Mouse (Mus musculus) kidney, postnatal 0 days (tissue): ENCODE data around the gene Polm. TPM values are rescaled to one million over a fixed set of nuclear protein-coding genes. Genes with fewer than 3 reads are reported as not detected.

ENCODE experiments used
- ATAC-seq: fragments of 200-750 bp; cut with Nextera tagmentation; replicated peaks from 2 replicates; pipeline ENCODE4 v1.8.0; 2017; ENCODE audit warnings: low read depth, moderate number of reproducible peaks, moderate TSS enrichment, moderate library complexity; ENCODE audit not compliant: low FRiP score
- DNase-seq: peaks from one replicate; pipeline ENCODE4 v3.0.0-alpha.2; 2016; ENCODE audit warnings: low spot score
- H3K27ac ChIP-seq: fragments of 300-500 bp; sonication (generic); 2 replicates; pipeline ENCODE4 v1.5.1; 2014; ENCODE audit warnings: mild to moderate bottlenecking
- H3K27me3 ChIP-seq: fragments of 300-500 bp; sonication (generic); 2 replicates; pipeline ENCODE4 v1.6.1; 2014; ENCODE audit warnings: low read length, mixed read lengths; ENCODE audit not compliant: insufficient read depth
- H3K36me3 ChIP-seq: fragments of 300-500 bp; sonication (generic); 2 replicates; pipeline ENCODE4 v1.6.1; 2014; ENCODE audit warnings: low read length, mixed read lengths; ENCODE audit not compliant: insufficient read depth
- H3K4me1 ChIP-seq: fragments of 300-500 bp; sonication (generic); replicated peaks from 2 replicates; pipeline ENCODE4 v1.6.1; 2014; ENCODE audit warnings: antibody characterized with exemption, low read length, mixed read lengths; ENCODE audit not compliant: insufficient read depth
- H3K4me2 ChIP-seq: fragments of 300-500 bp; sonication (generic); 2 replicates; pipeline ENCODE4 v1.6.1; 2014; ENCODE audit warnings: mild to moderate bottlenecking, low read length, moderate library complexity, mixed read lengths
- H3K4me3 ChIP-seq: fragments of 300-500 bp; sonication (generic); replicated peaks from 2 replicates; pipeline ENCODE4 v1.5.1; 2014; ENCODE audit warnings: low read depth, low read length
- H3K9ac ChIP-seq: fragments of 300-500 bp; sonication (generic); 2 replicates; pipeline ENCODE4 v1.6.1; 2014; ENCODE audit warnings: low read depth, low read length
- H3K9me3 ChIP-seq: fragments of 300-500 bp; sonication (generic); replicated peaks from 2 replicates; pipeline ENCODE4 v1.6.1; 2016; ENCODE audit warnings: low read length, inconsistent platforms, mixed read lengths
- CTCF ChIP-seq: IDR thresholded peaks from 2 replicates; pipeline ENCODE4 v1.5.1; 2016; ENCODE audit warnings: antibody characterized with exemption, low read depth, mild to moderate bottlenecking, moderate library complexity
- WGBS: fragments of 180-500 bp; shearing (Covaris S2); extraction: QIAGEN DNeasy Blood & Tissue Kit; methylation state at CpG from one replicate; pipeline ENCODE4 v1.1.7; 2014; 5-methylcytosine and 5-hydroxymethylcytosine counted together
- polyA plus RNA-seq: library from polyadenylated mRNA; unstranded; fragments of >200 nt; fragmentation: Nextera tagmentation; extraction: Ambion mirVana; gene quantifications from 2 replicates; pipeline ENCODE4 v1.2.1, GENCODE M21; 2015

Polm gene
- polyA plus RNA-seq, 1 experiment from 2014 or later: 8.7 TPM

DNA sequence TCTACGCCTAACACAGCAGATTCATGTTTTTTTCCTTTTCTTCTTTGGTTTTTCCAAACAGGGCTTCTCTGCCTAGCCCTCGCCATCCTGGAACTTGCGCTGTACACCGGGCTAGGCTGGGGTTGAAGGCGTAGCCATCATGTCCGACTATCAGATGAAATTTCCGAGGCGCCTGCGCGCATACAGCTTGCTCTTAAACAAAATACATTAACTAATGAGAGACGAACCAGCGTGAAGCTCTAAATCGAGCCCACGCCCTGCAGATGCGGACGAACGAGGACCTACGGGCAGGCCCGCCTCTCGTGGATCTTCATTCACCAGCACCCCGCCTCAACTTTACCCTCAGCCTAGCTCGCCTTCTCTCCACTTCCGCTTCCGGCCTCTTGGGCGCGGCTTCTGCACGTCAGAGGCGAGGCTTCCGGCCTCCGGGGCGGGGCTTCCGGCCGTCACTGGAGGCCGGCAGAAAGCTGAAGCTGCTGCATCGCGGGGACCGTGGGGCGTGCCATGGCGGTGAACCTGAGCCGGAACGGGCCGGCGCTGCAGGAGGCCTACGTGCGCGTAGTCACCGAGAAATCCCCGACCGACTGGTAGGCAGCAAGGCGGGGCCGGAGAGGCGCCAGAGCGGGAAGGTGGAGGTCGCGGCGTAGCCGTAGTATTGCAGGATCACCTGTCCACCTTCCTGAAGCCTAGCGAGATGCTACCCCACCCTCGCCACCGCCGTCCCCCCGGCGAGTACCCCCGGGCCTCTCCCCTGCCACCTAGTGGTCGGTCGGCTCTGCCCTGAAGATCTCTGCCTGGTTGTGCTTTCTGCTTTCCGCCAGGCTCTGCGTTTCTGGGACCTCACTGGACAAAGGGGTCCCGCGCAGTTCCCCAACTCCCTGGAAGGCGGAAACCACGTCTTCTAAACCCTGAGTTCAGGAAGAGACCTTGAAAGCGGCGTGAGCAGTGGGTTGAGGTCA is 49.5 kb downstream of the Polm start, which contains the start of gene Dbnl:
TSS of gene Dbnl (plus strand) at position 433 of the 959 bp plus-strand sequence.
- TF ChIP-seq CTCF: peak; percentile 84
- Histone ChIP-seq H3K36me3 (peaks cover 13% of the 10 kb centered on the region), H3K4me2 (peak within 1 kb of the TSS; percentile 93), H3K27me3 (no peaks in the 10 kb centered on the region), H3K27ac (peak within 1 kb of the TSS; percentile 90), H3K4me1 (peaks cover 15% of the 10 kb centered on the region; the same call in 1 of the 2 replicates), H3K9ac (peak within 1 kb of the TSS; percentile 72), H3K9me3 (no peaks in the 10 kb centered on the region), H3K4me3 (peak within 1 kb of the TSS; percentile 61)
- DNase-seq: peak; percentile 97
- under 1% methylated on average over 68 of the region's 74 CpGs for WGBS
- peak; percentile 95 for ATAC-seq

DNA sequence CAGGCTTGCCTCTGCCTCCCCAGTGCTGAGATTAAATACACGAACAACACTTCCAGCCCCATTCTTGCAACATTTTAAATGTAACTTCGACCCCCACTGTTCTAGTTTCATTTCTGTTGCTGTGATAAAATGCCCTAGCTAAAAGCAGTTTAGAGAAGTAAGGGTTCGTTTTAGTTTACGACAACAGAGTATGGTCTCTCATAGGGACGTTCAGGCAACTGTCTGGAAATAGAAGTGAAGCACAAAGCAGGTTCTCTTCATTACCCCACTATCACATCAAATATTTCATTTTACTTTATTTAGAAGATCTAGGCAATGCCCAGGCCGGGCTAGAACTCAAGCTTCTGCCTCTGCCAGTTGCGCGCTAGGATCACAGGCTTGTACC is 50.2 kb downstream of the Polm start:
- peak overlapping the region; percentile 90 for H3K27ac ChIP-seq
- H3K4me2 ChIP-seq: peak overlapping the region; percentile 93
- H3K9me3 ChIP-seq: no peaks in the 10 kb centered on the region
- no peak for DNase-seq
- peak overlapping the region; percentile 61 for H3K4me3 ChIP-seq
- no peak for ATAC-seq
- H3K36me3 ChIP-seq: peaks cover 10% of the 10 kb centered on the region; the same call in 1 of the 2 replicates
- WGBS: 32% methylated on average over 8 of the region's 8 CpGs
- no peaks in the 10 kb centered on the region for H3K27me3 ChIP-seq
- peaks cover 15% of the 10 kb centered on the region; the same call in 1 of the 2 replicates for H3K4me1 ChIP-seq
- H3K9ac ChIP-seq: peak overlapping the region; percentile 72
- TF ChIP-seq CTCF: no peak

DNA sequence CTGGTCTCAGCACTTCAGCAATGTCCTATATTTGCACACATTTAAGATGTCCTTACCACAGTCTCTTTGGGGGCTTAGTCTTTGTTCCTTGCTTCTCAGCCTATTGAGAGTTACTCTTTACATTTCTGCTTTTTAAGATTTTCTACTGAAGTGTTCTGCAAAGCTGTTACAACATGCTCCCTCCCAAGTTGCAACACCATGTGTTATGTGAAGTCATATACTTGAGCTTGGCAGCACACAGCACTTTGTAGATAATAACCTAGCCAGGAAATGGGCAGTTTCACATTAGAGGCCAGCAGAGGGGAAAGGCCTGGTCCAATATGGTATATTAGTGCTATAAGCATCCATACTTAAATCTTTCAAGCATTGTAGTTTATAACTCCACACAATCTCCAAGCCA is 52.1 kb downstream of the Polm start:
- H3K4me2 ChIP-seq: no peak overlapping the region
- no peak for TF ChIP-seq CTCF
- ATAC-seq (no peak), DNase-seq (no peak)
- H3K36me3 ChIP-seq: peaks cover 6% of the 10 kb centered on the region; the same call in 1 of the 2 replicates
- H3K4me3 ChIP-seq: no peak overlapping the region
- H3K9ac ChIP-seq: no peak overlapping the region
- no peaks in the 10 kb centered on the region for H3K27me3 ChIP-seq
- no peak overlapping the region for H3K27ac ChIP-seq
- no peaks in the 10 kb centered on the region for H3K9me3 ChIP-seq
- peaks cover 15% of the 10 kb centered on the region; the same call in 1 of the 2 replicates for H3K4me1 ChIP-seq

DNA sequence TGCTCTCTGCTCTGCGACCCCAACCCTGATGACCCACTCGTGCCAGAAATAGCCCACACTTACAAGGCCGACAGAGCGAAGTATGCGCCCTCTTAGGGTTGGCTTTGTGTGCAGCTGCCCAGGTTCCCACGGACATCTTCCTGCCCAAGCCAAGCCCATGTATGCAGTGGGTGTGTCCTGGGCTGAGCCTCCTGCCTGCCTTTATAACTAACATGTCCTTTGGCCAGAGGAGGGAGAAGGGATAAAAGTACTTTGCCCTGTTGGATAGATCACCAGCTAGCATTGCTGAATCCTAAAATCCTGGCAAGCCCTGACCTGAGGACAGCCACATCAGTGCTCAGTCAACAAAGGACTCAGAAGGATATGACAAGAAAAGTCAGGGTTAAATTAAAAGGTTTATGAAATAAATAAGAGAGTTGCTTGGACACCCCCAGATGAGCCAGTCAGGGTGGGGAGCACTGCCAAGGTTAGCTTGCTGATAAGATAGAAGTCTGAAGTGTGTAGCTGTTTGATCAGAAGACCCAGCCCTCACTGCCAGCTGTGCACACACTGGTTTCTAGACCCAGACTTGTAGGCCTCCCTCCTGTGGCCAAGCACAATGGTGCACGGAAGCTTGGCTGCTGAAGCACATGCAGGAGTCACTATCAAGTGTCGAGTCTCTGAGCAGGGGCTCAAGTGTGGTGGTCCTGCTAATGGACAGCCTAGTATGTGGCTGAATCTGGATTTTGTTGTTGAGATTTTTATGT is 55.4 kb downstream of the Polm start:
- ATAC-seq (0 out of 2 replicates have a peak, but pooled peaks have one; percentile 18), DNase-seq (no peak)
- Histone ChIP-seq H3K9ac (no peak overlapping the region), H3K4me1 (0 out of 2 replicates have a peak, but pooled peaks cover 4% of the 10 kb centered on the region), H3K27me3 (no peaks in the 10 kb centered on the region), H3K27ac (no peak overlapping the region), H3K36me3 (peaks cover 6% of the 10 kb centered on the region; the same call in 1 of the 2 replicates), H3K9me3 (no peaks in the 10 kb centered on the region), H3K4me3 (no peak overlapping the region), H3K4me2 (no peak overlapping the region)
- TF ChIP-seq CTCF: peak; percentile 54
- 74% methylated on average over 8 of the region's 8 CpGs for WGBS

DNA sequence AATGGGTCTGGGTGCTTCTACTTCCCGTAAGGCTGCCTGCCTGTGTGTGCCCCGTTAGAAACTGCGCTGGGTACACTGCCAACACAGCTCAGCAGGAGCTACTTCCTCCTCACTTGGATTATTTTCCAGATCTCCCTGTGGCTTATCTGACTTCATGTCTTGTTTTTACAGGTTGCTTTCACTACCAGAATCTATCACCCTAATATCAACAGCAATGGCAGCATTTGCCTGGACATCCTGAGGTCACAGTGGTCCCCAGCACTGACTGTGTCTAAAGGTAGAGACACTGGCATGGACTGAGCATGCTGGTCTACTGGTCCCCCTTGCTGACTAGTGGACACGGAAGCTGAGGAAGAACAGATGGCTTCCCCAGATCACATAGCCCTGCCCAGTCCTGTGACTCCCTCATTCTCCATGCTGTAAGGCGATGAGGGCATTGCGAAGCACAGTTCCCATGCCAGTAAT is 57.7 kb downstream of the Polm start:
- TF ChIP-seq CTCF: no peak
- Histone ChIP-seq H3K36me3 (peaks cover 6% of the 10 kb centered on the region; the same call in 1 of the 2 replicates), H3K27ac (no peak overlapping the region), H3K9ac (no peak overlapping the region), H3K4me3 (no peak overlapping the region), H3K9me3 (no peaks in the 10 kb centered on the region), H3K4me2 (no peak overlapping the region), H3K27me3 (no peaks in the 10 kb centered on the region), H3K4me1 (no peaks in the 10 kb centered on the region)
- no peak for DNase-seq
- 90% methylated on average over 6 of the region's 6 CpGs for WGBS
- ATAC-seq: no peak

DNA sequence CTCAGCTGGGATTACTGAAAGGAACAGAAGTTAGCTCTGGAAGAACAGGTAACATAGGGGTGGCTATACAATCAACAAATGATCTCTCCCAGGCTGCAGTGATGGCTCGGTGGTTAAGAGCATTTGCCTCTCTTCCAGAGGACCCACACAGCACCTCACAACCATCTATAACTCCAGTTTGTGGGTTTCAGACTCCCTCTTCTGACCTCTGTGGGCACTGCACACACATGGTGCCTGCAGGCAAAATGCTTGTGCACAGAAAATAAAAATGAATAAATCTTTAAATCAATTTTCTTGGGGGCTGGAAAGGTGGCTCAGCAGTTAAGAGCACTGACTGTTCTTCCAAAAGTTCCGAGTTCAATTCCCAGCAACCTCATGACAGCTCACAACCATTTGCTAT is 59.3 kb downstream of the Polm start:
- H3K36me3 ChIP-seq: peaks cover 6% of the 10 kb centered on the region; the same call in 1 of the 2 replicates
- no peaks in the 10 kb centered on the region for H3K27me3 ChIP-seq
- no peaks in the 10 kb centered on the region for H3K9me3 ChIP-seq
- H3K4me2 ChIP-seq: no peak overlapping the region
- H3K9ac ChIP-seq: no peak overlapping the region
- DNase-seq (no peak), ATAC-seq (no peak)
- no peak overlapping the region for H3K27ac ChIP-seq
- WGBS: 83% methylated on average over 2 of the region's 2 CpGs
- no peak overlapping the region for H3K4me3 ChIP-seq
- TF ChIP-seq CTCF: peak; percentile 56
- H3K4me1 ChIP-seq: no peaks in the 10 kb centered on the region

Other genes starting within 250 kb of the Polm start
- 256 and 279 TPM in 2 replicates for gene Mrps24, start 122.3 kb downstream of the Polm start, polyA plus RNA-seq
- gene Urgcp, start 75.6 kb downstream of the Polm start, polyA plus RNA-seq: 22.8 and 23.0 TPM in 2 replicates
- 82.7 and 93.3 TPM in 2 replicates for gene Dbnl, start 49.5 kb downstream of the Polm start, polyA plus RNA-seq
- 111 and 121 TPM in 2 replicates for gene Pgam2, start 34.3 kb downstream of the Polm start, polyA plus RNA-seq
- gene Aebp1, start 23.9 kb upstream of the Polm start, polyA plus RNA-seq: 33.9 and 38.6 TPM in 2 replicates
- 74.4 and 82.6 TPM in 2 replicates for gene Pold2, start 40.3 kb upstream of the Polm start, polyA plus RNA-seq
- gene Myl7, start 60.8 kb upstream of the Polm start, polyA plus RNA-seq: 1.6 and 1.9 TPM in 2 replicates
- gene Gck, start 112.1 kb upstream of the Polm start, polyA plus RNA-seq: 0.64 and 1.0 TPM in 2 replicates
- gene Ykt6, start 117.7 kb upstream of the Polm start, polyA plus RNA-seq: 41.8 and 46.5 TPM in 2 replicates
- 3.3 and 3.5 TPM in 2 replicates for gene Camk2b, start 228.3 kb upstream of the Polm start, polyA plus RNA-seq